Mouse (Mus musculus) cerebellum, adult 9-10 months (tissue): ENCODE data around the gene Sdhc.
"Not testable (repeated sequence)": the region's sequence is repeated elsewhere in the genome, so short reads cannot be mapped to it uniquely, and the experiment has no call there.

Experiments used
- DNase-seq: peaks from one replicate; pipeline ENCODE4 v3.0.0; 2022

Gene Sdhc

DNA sequence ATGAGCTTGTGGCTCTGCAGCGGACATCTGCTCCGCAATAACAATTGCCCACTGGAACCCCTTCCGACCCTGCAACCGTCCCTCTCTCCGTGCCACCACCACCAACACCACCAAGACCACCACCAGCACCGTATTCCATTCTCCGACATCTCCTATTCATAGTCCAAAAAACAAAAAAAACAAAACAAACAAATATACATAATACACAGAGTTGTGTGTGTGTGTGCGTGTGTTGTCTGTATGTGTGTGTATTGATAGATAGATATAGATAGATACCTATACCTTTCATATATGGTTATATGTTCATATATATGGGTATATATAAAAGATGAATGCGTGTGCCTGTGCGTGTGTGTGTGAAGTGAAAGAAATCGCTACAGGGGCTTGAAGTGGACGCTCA lies 72.0 kb downstream of the Sdhc start:
- DNase-seq = not testable (repeated sequence)

DNA sequence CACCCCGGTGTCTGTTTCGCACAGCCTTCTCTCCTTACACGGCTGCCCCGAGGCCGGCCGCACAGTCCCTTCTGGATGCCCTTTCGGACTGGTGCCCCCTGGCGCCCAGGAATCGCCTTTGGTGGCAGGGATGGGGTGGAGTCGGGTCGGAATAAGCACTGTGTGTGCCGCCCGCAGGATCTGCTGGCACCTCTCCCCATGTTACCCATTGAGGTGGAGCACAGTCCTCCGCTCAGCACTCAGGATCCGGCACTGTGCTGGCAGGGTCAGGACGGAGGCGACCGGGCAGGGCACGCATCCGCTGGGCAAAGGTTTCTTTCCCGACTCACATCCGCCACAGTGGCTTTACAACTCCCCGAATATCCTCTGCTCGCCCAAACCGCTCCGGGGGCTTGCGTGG lies 72.4 kb downstream of the Sdhc start:
- not testable (repeated sequence) for DNase-seq

DNA sequence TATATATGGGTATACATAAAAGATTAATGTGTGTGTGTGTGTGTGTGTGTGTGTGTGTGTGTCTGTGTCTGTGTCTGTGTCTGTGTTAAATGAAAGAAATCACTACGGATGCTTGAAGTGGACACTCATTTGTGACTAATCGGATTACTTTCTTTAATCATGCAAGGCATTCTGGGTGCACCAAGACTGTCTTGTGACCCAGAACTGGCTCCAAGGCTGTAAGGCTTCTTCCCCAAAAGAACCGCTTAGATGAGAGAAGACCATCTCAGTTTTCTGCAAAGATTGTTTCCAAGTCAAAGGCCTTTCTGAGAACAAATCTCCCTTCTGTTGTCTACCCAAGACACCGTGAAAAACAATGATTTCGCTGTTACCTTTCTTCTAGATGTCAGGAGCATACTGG lies 73.2 kb downstream of the Sdhc start:
- not testable (repeated sequence) for DNase-seq
